Mouse (Mus musculus) hindbrain, embryonic 10.5 days (tissue): ENCODE data around the gene Ifitm3. TPM values are rescaled to one million over a fixed set of nuclear protein-coding genes. Genes with fewer than 3 reads are reported as not detected.

Experiments
- DNase-seq: peaks from one replicate; pipeline ENCODE4 v3.0.0-alpha.2; 2017; ENCODE audit warnings: low spot score
- H3K27ac ChIP-seq: fragments of 300-500 bp; sonication (generic); 2 replicates; pipeline ENCODE4 v1.5.1; 2016; ENCODE audit warnings: mild to moderate bottlenecking, moderate library complexity
- H3K27me3 ChIP-seq: fragments of 300-500 bp; sonication (generic); 2 replicates; pipeline ENCODE4 v1.6.1; 2016; ENCODE audit warnings: mild to moderate bottlenecking; ENCODE audit not compliant: poor library complexity, insufficient read depth, severe bottlenecking
- H3K36me3 ChIP-seq: fragments of 300-500 bp; sonication (generic); 2 replicates; pipeline ENCODE4 v1.6.1; 2016; ENCODE audit warnings: mild to moderate bottlenecking, moderate library complexity
- H3K4me1 ChIP-seq: fragments of 300-500 bp; sonication (generic); replicated peaks from 2 replicates; pipeline ENCODE4 v1.6.1; 2016; ENCODE audit warnings: mild to moderate bottlenecking
- H3K4me3 ChIP-seq: fragments of 300-500 bp; sonication (generic); 2 replicates; pipeline ENCODE4 v1.5.1; 2016; ENCODE audit warnings: mild to moderate bottlenecking, moderate library complexity
- H3K9me3 ChIP-seq: fragments of 300-500 bp; sonication (generic); 2 replicates; pipeline ENCODE4 v1.6.1; 2016; ENCODE audit warnings: mild to moderate bottlenecking, moderate library complexity
- WGBS: fragments of 180-500 bp; shearing (Covaris S2); methylation state at CpG from one replicate; pipeline ENCODE4 v1.1.7; 2016; 5-methylcytosine and 5-hydroxymethylcytosine counted together
- polyA plus RNA-seq: library from polyadenylated mRNA; unstranded; fragments of >200 nt; fragmentation: Nextera tagmentation; extraction: Ambion mirVana; gene quantifications from 2 replicates; pipeline ENCODE4 v1.2.1, GENCODE M21; 2016

Gene Ifitm3
- polyA plus RNA-seq, 1 experiment from 2014 or later, result 21.0 TPM

- 64% methylated on average over 5 of the region's 5 CpGs for WGBS
- H3K9me3 ChIP-seq, result no peaks in the 10 kb centered on the region
- no peak for DNase-seq
These were observed 50.5 kb downstream of the Ifitm3 start for GRCm38 (mm10) chr7:140960026-140960425.

More at GRCm38 (mm10) chr7:140960026-140960425, 50.5 kb downstream of the Ifitm3 start:
- no peak overlapping the region for H3K4me3 ChIP-seq
- H3K36me3 ChIP-seq, result no peaks in the 10 kb centered on the region
- peaks cover 23% of the 10 kb centered on the region for H3K4me1 ChIP-seq
- H3K27ac ChIP-seq, result no peak overlapping the region
- H3K27me3 ChIP-seq, result 0 out of 2 replicates have a peak, but pooled peaks cover 7% of the 10 kb centered on the region

Other genes starting within 250 kb of the Ifitm3 start
- not detected in 2 replicates for gene Cyp2e1, start 247.0 kb downstream of the Ifitm3 start, polyA plus RNA-seq
- gene Syce1, start 222.9 kb downstream of the Ifitm3 start, polyA plus RNA-seq, result 0.27 TPM in 1 of 2 replicates, not detected in the other
- gene Zfp941, start 188.6 kb downstream of the Ifitm3 start, polyA plus RNA-seq, result 3.5 and 5.1 TPM in 2 replicates
- gene Urah, start 175.8 kb downstream of the Ifitm3 start, polyA plus RNA-seq, result 0.71 and 0.97 TPM in 2 replicates
- not detected in 2 replicates for gene Scgb1c1, start 165.2 kb downstream of the Ifitm3 start, polyA plus RNA-seq
- gene Odf3, start 163.0 kb downstream of the Ifitm3 start, polyA plus RNA-seq, result not detected in 2 replicates
- not detected in 2 replicates for gene Gm45785, start 154.4 kb downstream of the Ifitm3 start, polyA plus RNA-seq
- 67.0 and 81.7 TPM in 2 replicates for gene Ric8a, start 153.8 kb downstream of the Ifitm3 start, polyA plus RNA-seq
- 20.9 and 28.8 TPM in 2 replicates for gene Bet1l, start 153.2 kb downstream of the Ifitm3 start, polyA plus RNA-seq
- gene Psmd13, start 128.8 kb downstream of the Ifitm3 start, polyA plus RNA-seq, result 325 and 344 TPM in 2 replicates
- 27.3 and 28.3 TPM in 2 replicates for gene Sirt3, start 128.5 kb downstream of the Ifitm3 start, polyA plus RNA-seq
- not detected in 2 replicates for gene Cox8b, start 110.3 kb downstream of the Ifitm3 start, polyA plus RNA-seq
- 0.21 TPM in 1 of 2 replicates, not detected in the other for gene Nlrp6, start 89.9 kb downstream of the Ifitm3 start, polyA plus RNA-seq
- 16.8 and 17.0 TPM in 2 replicates for gene Pgghg, start 69.4 kb downstream of the Ifitm3 start, polyA plus RNA-seq
- 1.3 and 2.7 TPM in 2 replicates for gene Ifitm5, start 60.5 kb downstream of the Ifitm3 start, polyA plus RNA-seq
- 0.35 and 0.80 TPM in 2 replicates for gene Gm45717, start 54.8 kb downstream of the Ifitm3 start, polyA plus RNA-seq
- 388 and 494 TPM in 2 replicates for gene Ifitm2, start 54.8 kb downstream of the Ifitm3 start, polyA plus RNA-seq
- 5.1 and 6.9 TPM in 2 replicates for gene Ifitm1, start 43.5 kb downstream of the Ifitm3 start, polyA plus RNA-seq
- not detected in 2 replicates for gene Ifitm6, start 7.2 kb upstream of the Ifitm3 start, polyA plus RNA-seq
- gene Gm17387, start 18.4 kb upstream of the Ifitm3 start, polyA plus RNA-seq, result not detected in 2 replicates
- gene B4galnt4, start 50.3 kb upstream of the Ifitm3 start, polyA plus RNA-seq, result 26.4 and 35.1 TPM in 2 replicates
- gene Pkp3, start 67.4 kb upstream of the Ifitm3 start, polyA plus RNA-seq, result 5.1 and 5.2 TPM in 2 replicates
- gene Sigirr, start 89.8 kb upstream of the Ifitm3 start, polyA plus RNA-seq, result 1.9 and 2.7 TPM in 2 replicates
- 0.20 and 1.6 TPM in 2 replicates for gene Ano9, start 107.0 kb upstream of the Ifitm3 start, polyA plus RNA-seq
- gene Ptdss2, start 111.6 kb upstream of the Ifitm3 start, polyA plus RNA-seq, result 80.1 and 80.2 TPM in 2 replicates
- 68.4 and 72.4 TPM in 2 replicates for gene Rnh1, start 162.1 kb upstream of the Ifitm3 start, polyA plus RNA-seq
- 96.8 and 115 TPM in 2 replicates for gene Hras, start 183.2 kb upstream of the Ifitm3 start, polyA plus RNA-seq
- gene Lrrc56, start 183.4 kb upstream of the Ifitm3 start, polyA plus RNA-seq, result 14.9 and 17.3 TPM in 2 replicates
- gene Lmntd2, start 203.3 kb upstream of the Ifitm3 start, polyA plus RNA-seq, result 3.9 and 4.0 TPM in 2 replicates
- 58.5 and 59.0 TPM in 2 replicates for gene Rassf7, start 205.1 kb upstream of the Ifitm3 start, polyA plus RNA-seq
- 106 and 108 TPM in 2 replicates for gene Phrf1, start 218.0 kb upstream of the Ifitm3 start, polyA plus RNA-seq